Mouse (Mus musculus): ENCODE results near the gene Foxo4. TPM values are rescaled to one million over a fixed set of nuclear protein-coding genes. Genes with fewer than 3 reads are reported as not detected.

Foxo4 gene
- polyA plus RNA-seq, 1 experiment from 2014 or later: 1.7 TPM

DNA sequence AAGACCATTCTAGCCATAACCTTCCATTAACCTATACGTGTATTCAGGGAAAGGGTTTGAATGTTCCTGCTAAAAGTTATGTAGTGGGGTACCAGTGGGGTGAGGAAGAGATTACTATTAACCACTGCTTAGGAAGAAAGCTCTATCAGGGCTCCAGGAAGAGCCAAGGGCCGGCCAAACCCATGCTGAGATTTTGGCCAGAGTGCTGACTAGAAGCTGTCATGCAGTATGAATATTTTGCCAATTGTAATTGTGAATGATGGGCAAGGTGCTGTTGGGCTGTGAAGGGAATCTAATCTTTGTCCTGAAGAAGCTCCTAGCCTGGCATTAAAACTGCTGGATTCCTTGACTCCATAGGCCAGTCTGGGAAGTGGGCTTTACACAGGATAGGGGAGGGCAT is 50.3 kb downstream of the Foxo4 start:
- H3K4me3 ChIP-seq (ENCODE audit: low read depth, low read length): no peak overlapping the region
- peaks cover 15% of the 10 kb centered on the region for H3K27me3 ChIP-seq (ENCODE audit: control insufficient read depth, insufficient read depth, low read depth, low read length)
- no peaks in the 10 kb centered on the region for H3K4me1 ChIP-seq (ENCODE audit: control insufficient read depth, low read depth, low read length)
- ATAC-seq (ENCODE audit: low read depth): no peak
- H3K4me2 ChIP-seq (ENCODE audit: low read depth, low read length): no peak overlapping the region
- no peaks in the 10 kb centered on the region for H3K9me3 ChIP-seq (replicated peaks; ENCODE audit: control insufficient read depth, low read length)
- H3K9ac ChIP-seq (ENCODE audit: low read depth, low read length): no peak overlapping the region
- no peak overlapping the region for H3K27ac ChIP-seq (ENCODE audit: low read length)
- no peaks in the 10 kb centered on the region for H3K36me3 ChIP-seq (ENCODE audit: control insufficient read depth, insufficient read depth)
- 43% methylated on average over 2 of the region's 2 CpGs for WGBS (ENCODE audit: insufficient replicate concordance)

GRCm38 (mm10) chrX:101309299-101309698 is 55.0 kb downstream of the Foxo4 start:
- no peak overlapping the region for H3K27ac ChIP-seq (ENCODE audit: low read length)
- no peak overlapping the region for H3K4me2 ChIP-seq (ENCODE audit: low read depth, low read length)
- H3K27me3 ChIP-seq (ENCODE audit: control insufficient read depth, insufficient read depth, low read depth, low read length): peaks cover 20% of the 10 kb centered on the region
- 69% methylated on average over 5 of the region's 5 CpGs for WGBS (ENCODE audit: insufficient replicate concordance)
- H3K9me3 ChIP-seq (replicated peaks; ENCODE audit: control insufficient read depth, low read length): no peaks in the 10 kb centered on the region
- no peaks in the 10 kb centered on the region for H3K4me1 ChIP-seq (ENCODE audit: control insufficient read depth, low read depth, low read length)
- no peak for ATAC-seq (ENCODE audit: low read depth)
- H3K9ac ChIP-seq (ENCODE audit: low read depth, low read length): no peak overlapping the region
- H3K36me3 ChIP-seq (ENCODE audit: control insufficient read depth, insufficient read depth): no peaks in the 10 kb centered on the region
- no peak overlapping the region for H3K4me3 ChIP-seq (ENCODE audit: low read depth, low read length)

Other genes starting within 250 kb of the Foxo4 start
- not detected in 2 replicates for gene Tex11, start 194.9 kb upstream of the Foxo4 start, polyA plus RNA-seq (2015; fragmentation: Nextera tagmentation; extraction: Ambion mirVana)
- 0.19 and 0.57 TPM in 2 replicates for gene Slc7a3, start 168.5 kb upstream of the Foxo4 start, polyA plus RNA-seq (2015; fragmentation: Nextera tagmentation; extraction: Ambion mirVana)
- 18.7 and 19.4 TPM in 2 replicates for gene Snx12, start 32.0 kb upstream of the Foxo4 start, polyA plus RNA-seq (2015; fragmentation: Nextera tagmentation; extraction: Ambion mirVana)
- gene Gm614, start 9.5 kb downstream of the Foxo4 start, polyA plus RNA-seq (2015; fragmentation: Nextera tagmentation; extraction: Ambion mirVana): not detected in 2 replicates
- gene Il2rg, start 13.7 kb downstream of the Foxo4 start, polyA plus RNA-seq (2015; fragmentation: Nextera tagmentation; extraction: Ambion mirVana): 7.3 and 8.2 TPM in 2 replicates
- gene Gm20489, start 14.5 kb downstream of the Foxo4 start, polyA plus RNA-seq (2015; fragmentation: Nextera tagmentation; extraction: Ambion mirVana): not detected in 2 replicates
- 21.6 and 25.5 TPM in 2 replicates for gene Med12, start 19.5 kb downstream of the Foxo4 start, polyA plus RNA-seq (2015; fragmentation: Nextera tagmentation; extraction: Ambion mirVana)
- 0.06 and 0.11 TPM in 2 replicates for gene Nlgn3, start 44.6 kb downstream of the Foxo4 start, polyA plus RNA-seq (2015; fragmentation: Nextera tagmentation; extraction: Ambion mirVana)
- 147 and 174 TPM in 2 replicates for gene Gjb1, start 121.8 kb downstream of the Foxo4 start, polyA plus RNA-seq (2015; fragmentation: Nextera tagmentation; extraction: Ambion mirVana)
- gene Zmym3, start 166.3 kb downstream of the Foxo4 start, polyA plus RNA-seq (2015; fragmentation: Nextera tagmentation; extraction: Ambion mirVana): 6.1 and 6.5 TPM in 2 replicates
- gene Nono, start 174.8 kb downstream of the Foxo4 start, polyA plus RNA-seq (2015; fragmentation: Nextera tagmentation; extraction: Ambion mirVana): 93.5 and 101 TPM in 2 replicates
- gene Itgb1bp2, start 194.6 kb downstream of the Foxo4 start, polyA plus RNA-seq (2015; fragmentation: Nextera tagmentation; extraction: Ambion mirVana): 2.8 and 6.5 TPM in 2 replicates

All from liver, embryonic 16.5 days (tissue).